Mouse (Mus musculus) hindbrain, postnatal 0 days (tissue): ENCODE measurements around the gene Got1. TPM values are rescaled to one million over a fixed set of nuclear protein-coding genes. Genes with fewer than 3 reads are reported as not detected.

Experiments
- ATAC-seq: fragments of 200-750 bp; cut with Nextera tagmentation; 2 replicates; pipeline ENCODE4 v1.8.0; 2017; ENCODE audit warnings: mild to moderate bottlenecking, moderate TSS enrichment, moderate library complexity
- DNase-seq: peaks from one replicate; pipeline ENCODE4 v3.0.0-alpha.2; 2015; ENCODE audit warnings: low spot score
- H3K27ac ChIP-seq: fragments of 300-500 bp; sonication (generic); 2 replicates; pipeline ENCODE4 v1.5.1; 2014; ENCODE audit warnings: mild to moderate bottlenecking
- H3K27me3 ChIP-seq: fragments of 300-500 bp; sonication (generic); 2 replicates; pipeline ENCODE4 v1.6.1; 2014; ENCODE audit warnings: low read length, mixed read lengths; ENCODE audit not compliant: insufficient read depth
- H3K36me3 ChIP-seq: fragments of 300-500 bp; sonication (generic); 2 replicates; pipeline ENCODE4 v1.6.1; 2014; ENCODE audit warnings: low read length, mixed read lengths; ENCODE audit not compliant: insufficient read depth
- H3K4me1 ChIP-seq: fragments of 300-500 bp; sonication (generic); 2 replicates; pipeline ENCODE4 v1.6.1; 2014; ENCODE audit warnings: antibody characterized with exemption, low read length, mixed read lengths; ENCODE audit not compliant: insufficient read depth
- H3K4me2 ChIP-seq: fragments of 300-500 bp; sonication (generic); 2 replicates; pipeline ENCODE4 v1.6.1; 2014; ENCODE audit warnings: low read depth, mild to moderate bottlenecking, low read length, moderate library complexity, mixed read lengths
- H3K4me3 ChIP-seq: fragments of 300-500 bp; sonication (generic); 2 replicates; pipeline ENCODE4 v1.5.1; 2014; ENCODE audit warnings: low read length
- H3K9ac ChIP-seq: fragments of 300-500 bp; sonication (generic); replicated peaks from 2 replicates; pipeline ENCODE4 v1.6.1; 2014; ENCODE audit warnings: mild to moderate bottlenecking, low read length, moderate library complexity, mixed read lengths
- H3K9me3 ChIP-seq: fragments of 300-500 bp; sonication (generic); 2 replicates; pipeline ENCODE4 v1.6.1; 2016; ENCODE audit warnings: low read length, mixed read lengths
- CTCF ChIP-seq: IDR thresholded peaks from 2 replicates; pipeline ENCODE4 v1.5.1; 2016; ENCODE audit warnings: antibody characterized with exemption, control low read depth, low read depth
- WGBS: fragments of 180-500 bp; shearing (Covaris S2); extraction: QIAGEN DNeasy Blood & Tissue Kit; methylation state at CpG from one replicate; pipeline ENCODE4 v1.1.7; 2014; 5-methylcytosine and 5-hydroxymethylcytosine counted together
- polyA plus RNA-seq: library from polyadenylated mRNA; unstranded; fragments of >200 nt; fragmentation: Nextera tagmentation; extraction: Ambion mirVana; gene quantifications from 2 replicates; pipeline ENCODE4 v1.2.1, GENCODE M21; 2015
- total RNA-seq: library from RNA; depleted of rRNA; stranded (reverse); fragments of >200 nt; gene quantifications from 2 replicates; pipeline ENCODE4 v1.2.3, GENCODE M21; 2014

Got1 gene
- total and polyA plus RNA-seq, 2 experiments from 2014 or later, result 132 to 136 TPM

DNA sequence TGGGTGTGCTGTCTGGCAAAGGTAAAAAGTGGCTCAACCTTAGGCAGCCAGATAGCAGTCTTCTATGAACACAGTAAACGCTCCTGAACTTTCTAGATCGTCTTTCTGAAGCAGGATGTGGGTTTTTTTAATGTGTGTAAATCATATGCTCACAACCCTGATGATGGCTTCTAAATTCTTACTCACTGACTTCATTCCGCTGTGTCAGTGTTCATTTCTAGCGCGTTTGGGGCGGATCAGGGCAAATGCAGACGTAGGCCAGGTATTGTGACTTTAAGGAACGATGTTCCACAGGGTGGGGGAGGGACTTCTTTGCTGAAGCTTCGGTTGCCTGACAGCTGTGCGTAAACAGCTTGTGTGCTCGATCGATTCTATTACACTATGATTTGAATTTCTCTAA, 6.5 kb upstream of the Got1 start:
- 26% methylated on average over 12 of the region's 12 CpGs for WGBS
- ATAC-seq (no peak), DNase-seq (no peak)
- Histone ChIP-seq H3K27ac (no peak overlapping the region), H3K4me3 (no peak overlapping the region), H3K36me3 (no peaks in the 10 kb centered on the region), H3K27me3 (no peaks in the 10 kb centered on the region), H3K4me1 (0 out of 2 replicates have a peak, but pooled peaks cover 3% of the 10 kb centered on the region), H3K9ac (no peak overlapping the region), H3K9me3 (no peaks in the 10 kb centered on the region), H3K4me2 (peak overlapping the region; percentile 50; the same call in 1 of the 2 replicates)
- TF ChIP-seq CTCF, result no peak

DNA sequence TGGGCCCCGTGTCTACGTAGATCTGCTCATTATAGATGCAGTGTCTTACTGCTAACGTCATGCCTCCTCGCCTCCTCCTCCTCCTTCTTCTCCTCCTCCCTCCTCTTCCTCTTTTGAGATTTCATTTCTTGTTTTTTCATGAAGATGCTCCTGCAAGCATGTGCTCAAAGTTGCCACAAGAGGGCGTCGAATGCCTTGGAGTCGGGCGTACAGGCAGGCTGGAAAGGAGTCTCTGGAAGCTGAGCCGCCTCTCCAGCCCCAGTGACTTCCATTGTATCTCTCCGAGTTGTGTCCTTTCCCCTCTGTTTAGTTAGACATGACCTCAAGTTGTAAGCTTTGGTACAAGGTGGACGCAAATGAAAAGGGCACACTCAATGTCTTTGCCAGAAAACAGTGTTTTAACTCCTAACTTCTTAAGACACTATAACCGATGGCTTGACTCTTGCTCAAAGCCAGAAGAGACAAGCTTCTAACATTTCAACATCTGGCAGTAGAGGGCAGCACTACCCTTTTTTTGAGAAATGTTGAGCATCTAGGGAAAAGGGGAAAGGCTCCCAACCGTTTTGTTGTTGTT, 5.9 kb upstream of the Got1 start:
- ATAC-seq (peak; percentile 88), DNase-seq (peak; percentile 93)
- H3K27me3 ChIP-seq, result no peaks in the 10 kb centered on the region
- no peak overlapping the region for H3K9ac ChIP-seq
- H3K9me3 ChIP-seq, result no peaks in the 10 kb centered on the region
- H3K27ac ChIP-seq, result no peak overlapping the region
- under 1% methylated on average over 13 of the region's 13 CpGs for WGBS
- H3K4me2 ChIP-seq, result peak overlapping the region; percentile 50
- peak; percentile 85 for TF ChIP-seq CTCF
- H3K4me3 ChIP-seq, result peak overlapping the region; percentile 22; the same call in 1 of the 2 replicates
- H3K36me3 ChIP-seq, result no peaks in the 10 kb centered on the region
- H3K4me1 ChIP-seq, result peaks cover 5% of the 10 kb centered on the region; the same call in 1 of the 2 replicates

DNA sequence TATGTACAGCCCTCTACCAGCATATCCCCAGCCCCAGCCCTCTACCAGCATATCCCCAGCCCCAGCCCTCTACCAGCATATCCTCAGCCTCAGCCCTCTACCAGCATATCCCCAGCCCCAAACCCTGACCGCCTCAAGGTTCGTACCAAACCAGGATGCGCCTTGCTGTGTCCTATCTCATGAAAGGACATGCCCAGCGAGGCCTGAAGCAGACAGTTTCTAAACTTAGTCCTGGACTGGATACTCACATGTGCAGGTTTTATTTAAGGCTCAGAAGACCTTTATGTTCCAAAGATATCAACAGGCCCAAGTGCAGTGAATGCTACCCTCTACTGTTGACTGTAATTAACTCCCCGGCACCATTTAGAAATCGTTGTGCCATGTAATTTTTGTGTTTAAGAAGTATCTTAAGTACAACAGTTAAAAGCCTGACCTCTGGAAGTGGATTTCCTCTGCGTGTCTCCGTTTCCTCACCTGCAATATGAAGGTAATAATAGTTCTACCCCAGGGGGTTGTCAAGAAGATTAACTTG, 3.7 kb upstream of the Got1 start:
- Histone ChIP-seq H3K27me3 (no peaks in the 10 kb centered on the region), H3K4me3 (no peak overlapping the region), H3K4me1 (peaks cover 9% of the 10 kb centered on the region), H3K4me2 (no peak overlapping the region), H3K36me3 (no peaks in the 10 kb centered on the region), H3K27ac (no peak overlapping the region), H3K9me3 (no peaks in the 10 kb centered on the region), H3K9ac (no peak overlapping the region)
- DNase-seq (no peak), ATAC-seq (no peak)
- WGBS, result 79% methylated on average over 8 of the region's 8 CpGs
- TF ChIP-seq CTCF, result no peak

DNA sequence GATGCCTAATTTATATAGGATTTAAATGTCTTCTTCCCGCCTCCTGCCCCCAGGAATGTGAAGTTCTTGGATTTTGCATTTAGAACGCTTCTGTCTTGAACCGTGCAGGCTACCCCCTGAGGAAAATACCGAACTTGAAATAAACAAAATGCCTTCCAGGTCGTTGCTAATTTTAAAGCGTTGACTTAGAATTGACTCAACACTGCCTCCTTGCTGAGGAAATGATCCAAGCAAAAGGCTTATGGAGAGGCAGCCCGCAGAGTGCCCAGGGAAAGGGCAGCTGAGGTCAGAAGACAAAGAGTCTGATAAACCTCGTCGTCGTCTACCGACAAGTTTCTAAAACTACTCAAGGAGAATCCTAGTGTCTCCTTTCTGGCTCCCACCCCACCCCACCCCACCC, 2.7 kb upstream of the Got1 start:
- H3K4me1 ChIP-seq, result peaks cover 9% of the 10 kb centered on the region
- H3K9ac ChIP-seq, result no peak overlapping the region
- no peaks in the 10 kb centered on the region for H3K9me3 ChIP-seq
- H3K36me3 ChIP-seq, result no peaks in the 10 kb centered on the region
- H3K27ac ChIP-seq, result no peak overlapping the region
- WGBS, result 12% methylated on average over 11 of the region's 11 CpGs
- no peaks in the 10 kb centered on the region for H3K27me3 ChIP-seq
- peak; percentile 55 for TF ChIP-seq CTCF
- DNase-seq, result peak; percentile 45
- ATAC-seq, result no peak
- no peak overlapping the region for H3K4me3 ChIP-seq
- no peak overlapping the region for H3K4me2 ChIP-seq

DNA sequence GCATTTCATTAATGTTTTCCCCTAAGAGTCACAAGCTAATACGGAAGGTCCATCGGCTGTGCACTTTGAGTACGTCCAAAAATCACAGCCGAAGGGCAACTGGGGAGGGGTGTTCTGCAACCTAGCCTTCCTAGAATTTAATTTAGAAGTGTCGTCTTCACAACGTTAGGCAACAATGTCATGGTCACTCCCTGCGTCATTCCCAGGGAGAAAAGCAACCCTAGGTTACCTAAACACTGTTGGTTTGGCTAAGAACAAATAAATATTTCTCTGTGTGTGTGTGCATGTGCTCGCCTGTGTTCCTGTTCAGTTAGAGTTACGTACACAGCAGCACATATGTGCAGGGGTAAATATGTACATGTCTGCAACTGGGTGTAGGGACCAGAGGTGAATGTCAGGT, 1.6 kb upstream of the Got1 start:
- Histone ChIP-seq H3K4me2 (no peak overlapping the region), H3K27ac (no peak overlapping the region), H3K9me3 (no peaks in the 10 kb centered on the region), H3K36me3 (no peaks in the 10 kb centered on the region), H3K4me3 (no peak overlapping the region), H3K4me1 (peaks cover 9% of the 10 kb centered on the region), H3K9ac (no peak overlapping the region), H3K27me3 (no peaks in the 10 kb centered on the region)
- no peak for DNase-seq
- WGBS, result 86% methylated on average over 9 of the region's 9 CpGs
- TF ChIP-seq CTCF, result no peak
- no peak for ATAC-seq

DNA sequence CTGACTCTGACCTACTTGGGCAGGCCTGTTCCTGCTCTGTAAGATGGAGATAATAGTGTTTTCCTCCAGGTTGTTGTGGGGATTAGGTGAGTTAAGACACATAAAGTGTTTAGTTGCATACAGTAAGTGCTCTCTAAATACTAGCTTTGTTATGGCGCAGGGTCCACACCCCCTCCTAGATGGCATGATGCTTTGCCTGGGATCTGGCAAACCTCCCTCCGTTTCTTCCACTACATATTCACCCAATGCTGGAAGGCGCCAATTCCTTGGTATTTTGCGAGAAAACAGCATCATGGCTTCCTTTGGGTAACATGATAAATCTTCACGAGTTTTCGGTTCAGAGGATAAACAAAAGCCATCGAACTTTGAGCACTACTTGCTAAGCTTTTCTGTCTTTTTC, 1.2 kb upstream of the Got1 start:
- DNase-seq (no peak), ATAC-seq (no peak)
- H3K4me1 ChIP-seq, result peaks cover 6% of the 10 kb centered on the region
- no peaks in the 10 kb centered on the region for H3K36me3 ChIP-seq
- no peak for TF ChIP-seq CTCF
- no peaks in the 10 kb centered on the region for H3K27me3 ChIP-seq
- no peaks in the 10 kb centered on the region for H3K9me3 ChIP-seq
- peak overlapping the region; percentile 88; the same call in 1 of the 2 replicates for H3K27ac ChIP-seq
- 91% methylated on average over 7 of the region's 7 CpGs for WGBS
- H3K4me2 ChIP-seq, result peak overlapping the region; percentile 88
- no peak overlapping the region for H3K9ac ChIP-seq
- H3K4me3 ChIP-seq, result peak overlapping the region; percentile 76; the same call in 1 of the 2 replicates

DNA sequence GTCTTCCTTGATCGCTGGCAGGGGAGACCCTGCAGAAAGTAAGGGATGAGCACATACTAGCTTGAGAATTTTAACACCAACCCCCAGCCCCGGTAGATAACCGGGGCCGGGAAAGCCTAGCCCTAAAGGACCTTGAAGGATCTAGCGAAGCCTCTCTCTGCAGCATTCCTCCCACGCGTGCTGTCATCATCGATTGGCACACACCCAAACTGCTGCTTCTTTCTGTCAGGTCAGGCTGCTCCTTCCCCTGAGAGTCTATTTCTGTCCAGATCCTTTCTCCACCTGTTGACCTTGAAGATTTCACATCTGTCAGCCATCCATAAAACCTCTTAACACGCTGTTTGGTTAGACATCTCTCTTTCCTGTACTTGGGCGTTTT, 688 bp upstream of the Got1 start:
- WGBS, result 15% methylated on average over 10 of the region's 10 CpGs
- Histone ChIP-seq H3K4me2 (peak overlapping the region; percentile 88), H3K27me3 (no peaks in the 10 kb centered on the region), H3K9ac (peak overlapping the region; percentile 77), H3K27ac (peak overlapping the region; percentile 88), H3K36me3 (no peaks in the 10 kb centered on the region), H3K4me3 (peak overlapping the region; percentile 76), H3K9me3 (no peaks in the 10 kb centered on the region), H3K4me1 (peaks cover 6% of the 10 kb centered on the region)
- peak; percentile 64 for DNase-seq
- ATAC-seq, result no peak
- TF ChIP-seq CTCF, result no peak
